Mouse (Mus musculus) limb, embryonic 14.5 days (tissue): ENCODE measurements around the gene Cmklr1. TPM values are rescaled to one million over a fixed set of nuclear protein-coding genes. Genes with fewer than 3 reads are reported as not detected.

Experiments used
- ATAC-seq: fragments of 200-750 bp; cut with Nextera tagmentation; 2 replicates; pipeline ENCODE4 v1.8.0; 2017; ENCODE audit warnings: low read depth, moderate number of reproducible peaks, moderate TSS enrichment; ENCODE audit not compliant: low FRiP score
- DNase-seq: peaks from one replicate; pipeline ENCODE4 v3.0.0-alpha.2; 2015; ENCODE audit warnings: low spot score
- H3K27ac ChIP-seq: fragments of 300-500 bp; sonication (generic); replicated peaks from 2 replicates; pipeline ENCODE4 v1.5.1; 2014; ENCODE audit warnings: low read depth, mild to moderate bottlenecking, low read length, moderate library complexity, mixed read lengths
- H3K27me3 ChIP-seq: fragments of 300-500 bp; sonication (generic); 2 replicates; pipeline ENCODE4 v1.6.1; 2014; ENCODE audit warnings: low read length, mixed read lengths; ENCODE audit not compliant: control insufficient read depth, insufficient read depth
- H3K36me3 ChIP-seq: fragments of 300-500 bp; sonication (generic); 2 replicates; pipeline ENCODE4 v1.6.1; 2014; ENCODE audit warnings: mild to moderate bottlenecking, low read length, moderate library complexity, mixed read lengths; ENCODE audit not compliant: control insufficient read depth, insufficient read depth
- H3K4me1 ChIP-seq: fragments of 300-500 bp; sonication (generic); 2 replicates; pipeline ENCODE4 v1.6.1; 2014; ENCODE audit warnings: antibody characterized with exemption, low read length, mixed read lengths; ENCODE audit not compliant: control insufficient read depth, insufficient read depth
- H3K4me2 ChIP-seq: fragments of 300-500 bp; sonication (generic); replicated peaks from 2 replicates; pipeline ENCODE4 v1.6.1; 2014; ENCODE audit warnings: low read depth, mild to moderate bottlenecking, low read length, moderate library complexity; ENCODE audit not compliant: severe bottlenecking
- H3K4me3 ChIP-seq: fragments of 300-500 bp; sonication (generic); replicated peaks from 2 replicates; pipeline ENCODE4 v1.5.1; 2014; ENCODE audit warnings: low read length
- H3K9ac ChIP-seq: fragments of 300-500 bp; sonication (generic); 2 replicates; pipeline ENCODE4 v1.6.1; 2014; ENCODE audit warnings: mild to moderate bottlenecking, low read depth, low read length, moderate library complexity; ENCODE audit not compliant: severe bottlenecking
- H3K9me3 ChIP-seq: fragments of 300-500 bp; sonication (generic); 2 replicates; pipeline ENCODE4 v1.6.1; 2016; ENCODE audit warnings: low read length; ENCODE audit not compliant: control insufficient read depth
- POLR2A ChIP-seq: fragments of 200-500 bp; IDR thresholded peaks from 2 replicates; pipeline ENCODE4 v1.8.0; 2012; ENCODE audit warnings: inconsistent platforms, mild to moderate bottlenecking, moderate library complexity, borderline replicate concordance; ENCODE audit not compliant: insufficient read depth, insufficient read length; ENCODE audit errors: extremely low read depth
- WGBS: fragments of 180-500 bp; shearing (Covaris S2); extraction: QIAGEN DNeasy Blood & Tissue Kit; methylation state at CpG from one replicate; pipeline ENCODE4 v1.1.7; 2014; 5-methylcytosine and 5-hydroxymethylcytosine counted together
- polyA plus RNA-seq, 2 experiments: library from polyadenylated mRNA; depleted of rRNA in 1 of 2; stranded (reverse) in 1 of 2; unstranded in 1 of 2; fragments of >200 nt; fragmentation: Nextera tagmentation in 1 of 2; extraction: Ambion mirVana in 1 of 2; gene quantifications; 2 replicates each; pipeline versions ENCODE4 v1.2.1 to v1.2.3; 2012 to 2014

Gene Cmklr1
- polyA plus RNA-seq, 2 experiments: 7.8 to 10.7 TPM

- Histone ChIP-seq H3K36me3 (no peaks in the 10 kb centered on the region), H3K9ac (no peak overlapping the region), H3K9me3 (no peaks in the 10 kb centered on the region), H3K4me1 (peaks cover 21% of the 10 kb centered on the region), H3K27me3 (no peaks in the 10 kb centered on the region), H3K27ac (peak overlapping the region; percentile 64), H3K4me2 (no peak overlapping the region), H3K4me3 (no peak overlapping the region)
- ATAC-seq (no peak; the same call in 1 of the 2 replicates), DNase-seq (no peak)
- 74% methylated on average over 8 of the region's 8 CpGs for WGBS
- TF ChIP-seq POLR2A: no peak
Observed at GRCm38 (mm10) chr5:113606961-113607785, 43.1 kb downstream of the Cmklr1 start.

- H3K4me2 ChIP-seq: no peak overlapping the region
- H3K4me1 ChIP-seq: peaks cover 21% of the 10 kb centered on the region
- H3K9ac ChIP-seq: no peak overlapping the region
- no peak for TF ChIP-seq POLR2A
- 35% methylated on average over 3 of the region's 3 CpGs for WGBS
- no peak overlapping the region for H3K4me3 ChIP-seq
- no peaks in the 10 kb centered on the region for H3K27me3 ChIP-seq
- H3K36me3 ChIP-seq: no peaks in the 10 kb centered on the region
- no peak for DNase-seq
- no peaks in the 10 kb centered on the region for H3K9me3 ChIP-seq
- no peak for ATAC-seq
- H3K27ac ChIP-seq: no peak overlapping the region
Observed at GRCm38 (mm10) chr5:113606121-113606520, 44.1 kb downstream of the Cmklr1 start.

- ATAC-seq (no peak), DNase-seq (no peak)
- no peak overlapping the region for H3K27ac ChIP-seq
- H3K9ac ChIP-seq: no peak overlapping the region
- H3K4me1 ChIP-seq: peaks cover 21% of the 10 kb centered on the region
- H3K9me3 ChIP-seq: no peaks in the 10 kb centered on the region
- no peak for TF ChIP-seq POLR2A
- H3K36me3 ChIP-seq: no peaks in the 10 kb centered on the region
- H3K4me3 ChIP-seq: no peak overlapping the region
- WGBS: 53% methylated on average over 4 of the region's 4 CpGs
- no peak overlapping the region for H3K4me2 ChIP-seq
- no peaks in the 10 kb centered on the region for H3K27me3 ChIP-seq
Observed at GRCm38 (mm10) chr5:113604758-113605157, 45.5 kb downstream of the Cmklr1 start.

- Histone ChIP-seq H3K36me3 (no peaks in the 10 kb centered on the region), H3K9ac (no peak overlapping the region), H3K4me2 (no peak overlapping the region), H3K4me1 (peaks cover 14% of the 10 kb centered on the region), H3K4me3 (no peak overlapping the region), H3K9me3 (no peaks in the 10 kb centered on the region), H3K27me3 (no peaks in the 10 kb centered on the region), H3K27ac (no peak overlapping the region)
- ATAC-seq (no peak), DNase-seq (no peak)
- 86% methylated on average over 9 of the region's 9 CpGs for WGBS
- no peak for TF ChIP-seq POLR2A
Observed at GRCm38 (mm10) chr5:113603471-113603870, 46.8 kb downstream of the Cmklr1 start.

- DNase-seq: no peak
- Histone ChIP-seq H3K36me3 (no peaks in the 10 kb centered on the region), H3K27me3 (no peaks in the 10 kb centered on the region), H3K9me3 (no peaks in the 10 kb centered on the region), H3K4me2 (no peak overlapping the region), H3K9ac (no peak overlapping the region), H3K4me1 (no peaks in the 10 kb centered on the region), H3K27ac (no peak overlapping the region), H3K4me3 (no peak overlapping the region)
- no peak for TF ChIP-seq POLR2A
- WGBS: 33% methylated on average over 4 of the region's 4 CpGs
- no peak for ATAC-seq
Observed at GRCm38 (mm10) chr5:113600803-113601202, 49.4 kb downstream of the Cmklr1 start.
